Mouse (Mus musculus) CD4-positive naive resting alpha-beta T cell, adult 57 days (primary cell): ENCODE data around the gene Mbnl3. TPM values are rescaled to one million over a fixed set of nuclear protein-coding genes. Genes with fewer than 3 reads are reported as not detected.

Source experiments
- total RNA-seq: library from RNA; stranded (reverse); gene quantifications from one replicate; pipeline ENCODE4 v1.2.4, GENCODE M21; 2023

The Mbnl3 gene
- total RNA-seq = 28.3 TPM

DNA sequence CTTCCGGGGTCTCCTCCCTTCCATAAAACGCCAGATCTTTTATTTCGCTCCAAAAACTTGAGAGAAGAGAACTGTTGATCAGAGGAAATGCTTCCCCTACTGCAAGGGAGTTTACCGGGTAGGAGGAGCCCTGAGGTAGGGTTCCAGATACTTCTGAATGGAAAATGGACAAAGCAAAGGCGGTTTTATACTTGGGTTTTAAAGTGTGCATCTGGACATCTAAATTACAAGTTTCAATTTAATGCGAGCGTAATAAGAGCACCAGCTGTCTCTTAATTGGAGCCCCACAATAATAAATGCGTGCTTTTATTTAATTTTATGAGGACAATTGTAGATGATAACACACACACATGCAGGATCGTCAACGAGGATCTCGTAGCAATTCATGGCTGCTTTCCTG lies at the start of gene Mbnl3:
Mbnl3 (minus strand) TSS at position 101 of the 400 bp plus-strand sequence.

Other genes with a start within 250 kb of the Mbnl3 start
- 34.3 TPM for gene Rap2c, start 188.5 kb downstream of the Mbnl3 start, total RNA-seq